Mouse (Mus musculus): ENCODE measurements around the gene Slc39a11. TPM values are rescaled to one million over a fixed set of nuclear protein-coding genes. Genes with fewer than 3 reads are reported as not detected.

Slc39a11 gene
- polyA plus RNA-seq, 1 experiment from 2014 or later: 27.7 TPM

DNA sequence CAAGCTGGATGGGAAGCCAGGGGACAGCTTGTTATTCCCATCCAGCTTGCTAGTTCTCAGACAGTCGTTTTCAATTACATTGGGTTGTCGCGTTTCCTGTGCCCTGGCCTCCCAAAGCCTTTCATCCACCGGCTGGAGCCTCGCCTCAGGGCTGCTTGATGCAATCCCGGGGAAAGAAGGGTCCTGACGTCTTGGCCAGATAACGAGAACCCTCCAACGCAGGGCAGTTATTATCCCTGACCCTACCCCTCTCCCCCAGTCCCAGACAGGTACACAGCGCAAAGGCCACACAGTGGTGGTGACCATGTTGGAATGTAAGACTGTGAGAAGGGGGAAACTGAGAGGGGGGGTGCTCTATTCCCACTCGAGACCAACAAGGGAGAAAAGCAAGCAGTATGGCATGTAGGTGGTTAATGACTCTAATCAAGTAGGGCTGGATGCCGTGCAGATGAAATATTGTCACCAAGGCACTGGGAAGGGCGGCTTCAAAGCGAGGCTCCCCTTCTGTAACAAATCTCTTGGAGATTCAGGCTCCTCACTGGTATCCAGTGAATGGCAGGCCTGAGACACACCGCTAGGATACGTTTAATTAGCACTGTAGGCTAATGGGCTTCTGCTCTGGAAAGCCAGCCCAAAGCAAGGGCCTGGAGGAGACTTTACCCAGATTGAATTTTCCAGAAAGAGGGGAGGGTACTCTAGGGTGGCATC is 196.9 kb downstream of the Slc39a11 start:
- Histone ChIP-seq H3K27ac (peak overlapping the region; percentile 54), H3K4me1 (peaks cover 36% of the 10 kb centered on the region), H3K36me3 (ENCODE audit: poor library complexity, severe bottlenecking) (no peaks in the 10 kb centered on the region), H3K4me2 (no peak overlapping the region), H3K9me3 (replicated peaks) (0 out of 2 replicates have a peak, but pooled peaks cover 4% of the 10 kb centered on the region), H3K27me3 (no peaks in the 10 kb centered on the region), H3K9ac (no peak overlapping the region), H3K4me3 (no peak overlapping the region)
- WGBS: 29% methylated on average over 16 of the region's 16 CpGs
- no peak for ATAC-seq

- Histone ChIP-seq H3K9me3 (replicated peaks) (peaks cover 5% of the 10 kb centered on the region; the same call in 1 of the 2 replicates), H3K27ac (peak overlapping the region; percentile 35), H3K4me2 (no peak overlapping the region), H3K9ac (no peak overlapping the region), H3K36me3 (ENCODE audit: poor library complexity, severe bottlenecking) (no peaks in the 10 kb centered on the region), H3K4me3 (no peak overlapping the region), H3K27me3 (no peaks in the 10 kb centered on the region), H3K4me1 (peaks cover 36% of the 10 kb centered on the region)
- ATAC-seq: no peak
- WGBS: 74% methylated on average over 10 of the region's 10 CpGs
These were observed 198.6 kb downstream of the Slc39a11 start for GRCm38 (mm10) chr11:113451301-113451700.

- WGBS: 41% methylated on average over 4 of the region's 4 CpGs
- H3K4me3 ChIP-seq: no peak overlapping the region
- no peak overlapping the region for H3K4me2 ChIP-seq
- peak; percentile 58; the same call in 1 of the 2 replicates for ATAC-seq
- H3K4me1 ChIP-seq: peaks cover 36% of the 10 kb centered on the region
- no peaks in the 10 kb centered on the region for H3K36me3 ChIP-seq (ENCODE audit: poor library complexity, severe bottlenecking)
- peaks cover 9% of the 10 kb centered on the region for H3K9me3 ChIP-seq (replicated peaks)
- no peak overlapping the region for H3K9ac ChIP-seq
- H3K27me3 ChIP-seq: no peaks in the 10 kb centered on the region
- H3K27ac ChIP-seq: peak overlapping the region; percentile 66
These were observed 199.2 kb downstream of the Slc39a11 start for GRCm38 (mm10) chr11:113450665-113451064.

- 0 out of 2 replicates have a peak overlapping the region, but pooled peaks have one; percentile 66 for H3K27ac ChIP-seq
- no peak for ATAC-seq
- H3K9me3 ChIP-seq (replicated peaks): peaks cover 9% of the 10 kb centered on the region
- no peak overlapping the region for H3K4me3 ChIP-seq
- no peaks in the 10 kb centered on the region for H3K27me3 ChIP-seq
- H3K9ac ChIP-seq: no peak overlapping the region
- H3K4me2 ChIP-seq: no peak overlapping the region
- H3K36me3 ChIP-seq (ENCODE audit: poor library complexity, severe bottlenecking): no peaks in the 10 kb centered on the region
- H3K4me1 ChIP-seq: peaks cover 36% of the 10 kb centered on the region
- 87% methylated on average over 6 of the region's 6 CpGs for WGBS
These were observed 199.9 kb downstream of the Slc39a11 start for GRCm38 (mm10) chr11:113450028-113450427.

DNA sequence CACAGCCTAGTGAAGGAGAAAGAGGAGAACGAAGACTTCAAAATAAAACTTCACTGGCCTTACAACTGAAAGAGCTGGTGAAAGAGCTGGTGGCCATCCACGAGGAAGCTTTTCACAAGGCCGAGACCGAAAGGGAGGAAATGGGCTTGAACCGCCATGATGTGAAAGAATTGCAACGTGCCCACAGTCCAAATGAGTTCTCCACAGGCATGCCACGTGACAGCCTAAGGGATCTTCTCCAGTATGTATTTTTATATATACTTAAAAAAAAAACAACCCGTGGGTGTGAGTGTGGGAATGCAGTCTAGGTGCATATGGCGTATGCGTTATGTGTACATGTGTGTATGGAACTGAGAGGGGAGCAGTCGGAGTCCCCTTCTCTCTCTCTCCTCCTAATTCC is 207.8 kb downstream of the Slc39a11 start:
- Histone ChIP-seq H3K27ac (no peak overlapping the region), H3K36me3 (ENCODE audit: poor library complexity, severe bottlenecking) (peaks cover 3% of the 10 kb centered on the region; the same call in 1 of the 2 replicates), H3K4me1 (peaks cover 21% of the 10 kb centered on the region), H3K9me3 (replicated peaks) (peaks cover 18% of the 10 kb centered on the region; the same call in 1 of the 2 replicates), H3K4me2 (no peak overlapping the region), H3K27me3 (peaks cover 18% of the 10 kb centered on the region; the same call in 1 of the 2 replicates), H3K9ac (no peak overlapping the region), H3K4me3 (no peak overlapping the region)
- 94% methylated on average over 11 of the region's 11 CpGs for WGBS
- ATAC-seq: no peak

- peak overlapping the region; percentile 51 for H3K9ac ChIP-seq
- peak overlapping the region; percentile 94 for H3K27ac ChIP-seq
- peak; percentile 96 for ATAC-seq
- 19% methylated on average over 20 of the region's 20 CpGs for WGBS
- H3K4me2 ChIP-seq: peak overlapping the region; percentile 25; the same call in 1 of the 2 replicates
- no peak overlapping the region for H3K4me3 ChIP-seq
- peaks cover 26% of the 10 kb centered on the region for H3K4me1 ChIP-seq
- H3K36me3 ChIP-seq (ENCODE audit: poor library complexity, severe bottlenecking): peaks cover 3% of the 10 kb centered on the region; the same call in 1 of the 2 replicates
- H3K9me3 ChIP-seq (replicated peaks): peaks cover 9% of the 10 kb centered on the region; the same call in 1 of the 2 replicates
- peaks cover 27% of the 10 kb centered on the region; the same call in 1 of the 2 replicates for H3K27me3 ChIP-seq
These were observed 210.4 kb downstream of the Slc39a11 start for GRCm38 (mm10) chr11:113439328-113440030.

DNA sequence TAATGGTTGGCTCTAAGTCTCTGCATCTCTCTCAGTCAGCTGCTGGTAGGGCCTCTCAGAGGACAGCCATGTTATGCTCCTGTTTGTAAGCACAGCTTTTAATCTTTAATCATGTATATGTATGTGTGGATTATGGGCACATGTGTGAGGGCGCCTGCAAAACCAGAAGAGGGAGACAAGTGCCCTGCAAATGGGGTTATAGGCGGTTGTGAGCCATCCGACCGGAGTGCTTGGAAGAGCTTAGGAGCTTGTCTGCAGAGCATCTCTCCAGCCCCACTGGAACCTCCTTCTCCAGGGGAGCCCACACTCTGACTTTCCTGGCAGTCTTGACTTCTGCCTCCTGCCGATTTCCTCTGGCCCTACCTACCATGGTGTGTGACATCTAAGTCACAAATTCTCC is 211.0 kb downstream of the Slc39a11 start:
- 77% methylated on average over 5 of the region's 5 CpGs for WGBS
- H3K9me3 ChIP-seq (replicated peaks): peaks cover 9% of the 10 kb centered on the region; the same call in 1 of the 2 replicates
- no peak overlapping the region for H3K4me2 ChIP-seq
- H3K36me3 ChIP-seq (ENCODE audit: poor library complexity, severe bottlenecking): peaks cover 3% of the 10 kb centered on the region; the same call in 1 of the 2 replicates
- peaks cover 27% of the 10 kb centered on the region; the same call in 1 of the 2 replicates for H3K27me3 ChIP-seq
- peaks cover 26% of the 10 kb centered on the region for H3K4me1 ChIP-seq
- peak; percentile 53 for ATAC-seq
- H3K9ac ChIP-seq: peak overlapping the region; percentile 51
- peak overlapping the region; percentile 94 for H3K27ac ChIP-seq
- H3K4me3 ChIP-seq: no peak overlapping the region

- WGBS: 92% methylated on average over 9 of the region's 9 CpGs
- no peak for ATAC-seq
These were observed 212.5 kb downstream of the Slc39a11 start for GRCm38 (mm10) chr11:113437357-113437756.

DNA sequence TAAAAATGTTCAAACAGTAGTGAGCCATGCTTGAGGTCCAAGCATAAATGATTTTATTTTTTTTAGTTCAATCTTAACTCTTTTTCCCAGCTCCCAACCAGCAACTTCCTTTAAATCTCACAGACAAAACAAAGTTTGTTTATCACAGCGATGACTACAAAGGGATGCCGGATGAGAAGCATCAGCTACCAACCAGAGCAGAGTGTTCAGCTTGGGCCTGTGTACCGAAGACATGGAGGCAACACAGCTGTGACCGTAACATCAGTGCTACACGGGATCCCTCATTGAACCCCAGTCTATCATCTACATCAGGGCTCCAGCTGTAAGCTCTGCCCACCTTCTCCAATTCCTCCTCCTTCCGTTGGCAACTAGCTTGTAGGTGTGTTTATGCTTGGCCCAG is 213.6 kb downstream of the Slc39a11 start:
- H3K4me1 ChIP-seq: peaks cover 26% of the 10 kb centered on the region
- no peak overlapping the region for H3K9ac ChIP-seq
- WGBS: 94% methylated on average over 6 of the region's 6 CpGs
- H3K4me2 ChIP-seq: no peak overlapping the region
- H3K36me3 ChIP-seq (ENCODE audit: poor library complexity, severe bottlenecking): peaks cover under 1% of the 10 kb centered on the region; the same call in 1 of the 2 replicates
- peaks cover 21% of the 10 kb centered on the region; the same call in 1 of the 2 replicates for H3K27me3 ChIP-seq
- H3K9me3 ChIP-seq (replicated peaks): peaks cover 6% of the 10 kb centered on the region; the same call in 1 of the 2 replicates
- no peak overlapping the region for H3K4me3 ChIP-seq
- no peak overlapping the region for H3K27ac ChIP-seq
- ATAC-seq: no peak

More at GRCm38 (mm10) chr11:113437357-113437756, 212.5 kb downstream of the Slc39a11 start:
- H3K9me3 ChIP-seq (replicated peaks): peaks cover 9% of the 10 kb centered on the region; the same call in 1 of the 2 replicates
- no peak overlapping the region for H3K4me3 ChIP-seq
- H3K4me2 ChIP-seq: no peak overlapping the region
- H3K27ac ChIP-seq: no peak overlapping the region
- H3K9ac ChIP-seq: no peak overlapping the region
- H3K27me3 ChIP-seq: peaks cover 24% of the 10 kb centered on the region; the same call in 1 of the 2 replicates
- peaks cover 3% of the 10 kb centered on the region; the same call in 1 of the 2 replicates for H3K36me3 ChIP-seq (ENCODE audit: poor library complexity, severe bottlenecking)
- peaks cover 26% of the 10 kb centered on the region for H3K4me1 ChIP-seq

DNA sequence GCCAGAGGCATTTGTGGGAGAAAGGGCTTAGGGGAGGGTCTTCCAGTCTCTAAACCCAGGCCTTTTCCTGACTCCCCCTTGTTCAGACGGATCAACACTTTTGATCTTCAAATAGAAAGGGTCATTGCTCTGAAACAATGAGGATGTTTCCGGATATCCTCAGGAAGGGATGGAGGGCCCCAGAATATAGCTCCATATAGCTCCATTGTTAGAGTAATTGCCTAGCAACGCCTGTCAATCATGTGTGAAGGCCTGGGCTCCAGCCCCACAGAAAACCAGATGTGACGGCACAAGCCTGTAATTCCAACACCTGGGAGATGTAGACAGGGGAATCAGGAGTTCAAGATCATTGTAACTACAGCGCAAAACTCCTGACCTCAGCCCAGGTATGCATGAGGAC is 214.2 kb downstream of the Slc39a11 start:
- 47% methylated on average over 5 of the region's 5 CpGs for WGBS

DNA sequence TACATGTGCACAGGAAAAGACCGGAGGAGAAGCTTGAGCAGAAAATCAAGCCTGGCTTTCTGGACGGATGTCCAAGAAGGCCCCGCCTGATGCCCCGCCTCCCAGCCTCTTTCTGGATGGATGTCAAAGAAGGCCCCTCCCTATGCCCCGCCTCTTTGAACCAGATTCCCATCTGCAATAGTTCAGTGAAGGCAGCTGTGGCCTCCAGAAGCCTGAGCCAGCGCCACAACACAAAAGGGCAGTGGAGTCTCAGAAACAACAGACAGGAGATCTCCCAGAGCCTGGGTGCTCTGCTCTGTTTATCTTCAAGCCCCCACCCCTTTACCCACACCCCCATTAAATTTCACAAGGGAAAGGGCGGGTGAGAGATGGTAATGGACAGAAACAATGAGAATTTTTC is 218.7 kb downstream of the Slc39a11 start:
- Histone ChIP-seq H3K4me2 (no peak overlapping the region), H3K27me3 (0 out of 2 replicates have a peak, but pooled peaks cover 9% of the 10 kb centered on the region), H3K9me3 (replicated peaks) (no peaks in the 10 kb centered on the region), H3K4me3 (no peak overlapping the region), H3K9ac (no peak overlapping the region), H3K4me1 (peaks cover 8% of the 10 kb centered on the region), H3K36me3 (ENCODE audit: poor library complexity, severe bottlenecking) (no peaks in the 10 kb centered on the region), H3K27ac (no peak overlapping the region)
- WGBS: 69% methylated on average over 7 of the region's 7 CpGs
- no peak for ATAC-seq

More for the DNA sequence above, 214.2 kb downstream of the Slc39a11 start:
- H3K27me3 ChIP-seq: peaks cover 18% of the 10 kb centered on the region; the same call in 1 of the 2 replicates
- H3K27ac ChIP-seq: no peak overlapping the region
- ATAC-seq: no peak
- peaks cover 26% of the 10 kb centered on the region for H3K4me1 ChIP-seq
- no peaks in the 10 kb centered on the region for H3K9me3 ChIP-seq (replicated peaks)
- no peak overlapping the region for H3K9ac ChIP-seq
- H3K4me2 ChIP-seq: no peak overlapping the region
- H3K36me3 ChIP-seq (ENCODE audit: poor library complexity, severe bottlenecking): no peaks in the 10 kb centered on the region
- H3K4me3 ChIP-seq: no peak overlapping the region

GRCm38 (mm10) chr11:113425882-113426281 is 224.0 kb downstream of the Slc39a11 start:
- H3K27me3 ChIP-seq: no peaks in the 10 kb centered on the region
- no peak overlapping the region for H3K4me3 ChIP-seq
- 48% methylated on average over 9 of the region's 9 CpGs for WGBS
- H3K27ac ChIP-seq: peak overlapping the region; percentile 4
- peaks cover 27% of the 10 kb centered on the region for H3K4me1 ChIP-seq
- ATAC-seq: peak; percentile 63
- H3K9ac ChIP-seq: peak overlapping the region; percentile 38; the same call in 1 of the 2 replicates
- no peak overlapping the region for H3K4me2 ChIP-seq
- H3K9me3 ChIP-seq (replicated peaks): no peaks in the 10 kb centered on the region
- H3K36me3 ChIP-seq (ENCODE audit: poor library complexity, severe bottlenecking): no peaks in the 10 kb centered on the region

Data from forebrain, embryonic 13.5 days (tissue).